Mouse (Mus musculus) left cerebral cortex, adult 2 months (tissue): ENCODE data around the gene Emilin1. TPM values are rescaled to one million over a fixed set of nuclear protein-coding genes. Genes with fewer than 3 reads are reported as not detected.
A peak's percentile ranks its signal among the peaks of the same experiment; 100 is the strongest.

Experiments
- DNase-seq, 2 experiments: peaks; one replicate each; pipeline ENCODE4 v3.0.0; 2021 to 2022; ENCODE audit warnings: low spot score in 2 of 2, mixed read lengths in 1 of 2; ENCODE audit errors: extremely low spot score in 1 of 2
- H3K27ac ChIP-seq: fragments of 200-600 bp; 2 replicates; pipeline ENCODE4 v1.8.1; 2022
- H3K4me3 ChIP-seq: fragments of 200-600 bp; 2 replicates; pipeline ENCODE4 v1.8.1; 2022
- CTCF ChIP-seq: fragments of 200-600 bp; IDR thresholded peaks from 2 replicates; pipeline ENCODE4 v1.8.1; 2022; ENCODE audit warnings: antibody characterized with exemption, mild to moderate bottlenecking, moderate library complexity
- intact Hi-C: fragments of 180-260 bp; cut with DNase I; formaldehyde crosslinking; loops from one replicate; pipeline ENCODE4 v1.15.1; 2025
- total RNA-seq, 2 experiments: library from RNA; stranded (reverse); gene quantifications; 2 replicates each; pipeline ENCODE4 v1.2.3; 2021

The Emilin1 gene
- total RNA-seq, 2 experiments from 2014 or later, result 3.0 to 3.3 TPM

DNA sequence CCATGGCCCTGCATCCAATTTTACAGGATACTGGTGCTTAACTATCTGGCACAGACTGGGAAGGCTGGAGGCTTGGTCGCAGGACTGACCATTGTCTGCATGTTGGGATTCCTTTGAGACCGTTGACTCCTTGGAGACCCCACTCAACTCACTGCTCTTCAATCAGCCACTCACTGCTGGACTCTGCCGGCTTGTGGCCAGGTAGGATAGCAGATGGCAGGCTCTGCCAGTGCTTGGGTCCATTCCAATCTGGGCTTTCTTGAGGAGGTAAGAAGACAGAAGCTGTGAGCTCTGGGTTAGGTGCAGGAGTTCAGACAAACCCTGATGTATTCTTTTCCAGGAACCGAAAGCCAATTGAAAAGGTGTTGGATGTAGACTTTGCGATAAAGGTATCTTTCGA, 40.9 kb downstream of the Emilin1 start:
- no peak overlapping the region for H3K4me3 ChIP-seq
- intact Hi-C loops, result no loop called here
- no peak overlapping the region for H3K27ac ChIP-seq
- DNase-seq, result no peak
- no peak for TF ChIP-seq CTCF

DNA sequence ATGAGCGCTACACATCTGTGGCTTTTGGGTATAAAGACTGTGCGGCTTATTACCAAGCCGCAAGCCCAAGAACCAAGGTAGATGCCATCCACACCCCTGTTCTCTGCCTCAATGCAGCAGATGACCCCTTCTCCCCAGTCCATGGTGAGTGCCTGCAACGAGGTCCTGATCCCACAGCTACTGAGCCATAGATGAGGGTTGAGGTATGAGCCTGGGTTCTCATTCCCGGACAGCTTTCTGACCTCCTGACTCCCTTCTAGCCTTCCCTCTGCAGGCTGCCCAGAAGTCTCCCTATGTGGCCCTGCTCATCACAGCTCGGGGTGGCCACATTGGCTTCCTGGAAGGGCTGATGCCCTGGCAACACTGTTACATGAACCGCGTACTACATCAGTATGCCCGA, 41.4 kb downstream of the Emilin1 start:
- intact Hi-C loops, result no loop called here
- H3K4me3 ChIP-seq, result no peak overlapping the region
- DNase-seq, result no peak
- no peak for TF ChIP-seq CTCF
- no peak overlapping the region for H3K27ac ChIP-seq

DNA sequence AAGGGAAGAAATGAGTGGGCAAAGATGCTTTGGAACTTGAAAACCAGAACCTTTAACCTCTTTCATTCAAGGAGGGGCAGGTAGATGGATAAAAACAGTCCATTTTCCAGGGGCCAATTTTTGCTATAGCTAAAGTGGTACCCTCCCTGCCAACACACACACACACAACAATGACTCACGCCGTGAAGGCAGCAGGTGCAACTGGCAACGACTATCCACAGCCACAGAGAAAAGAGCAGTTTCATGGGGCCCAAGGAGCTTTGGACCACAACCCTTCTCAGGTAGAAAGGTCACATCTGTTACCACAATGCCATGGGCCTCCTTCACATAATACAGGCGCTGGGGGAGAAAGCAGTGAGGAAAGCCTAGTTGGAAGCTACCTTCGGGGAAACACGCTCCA, 42.5 kb downstream of the Emilin1 start:
- DNase-seq, result no peak
- intact Hi-C loops, result no loop called here
- no peak overlapping the region for H3K27ac ChIP-seq
- TF ChIP-seq CTCF, result no peak
- H3K4me3 ChIP-seq, result no peak overlapping the region

DNA sequence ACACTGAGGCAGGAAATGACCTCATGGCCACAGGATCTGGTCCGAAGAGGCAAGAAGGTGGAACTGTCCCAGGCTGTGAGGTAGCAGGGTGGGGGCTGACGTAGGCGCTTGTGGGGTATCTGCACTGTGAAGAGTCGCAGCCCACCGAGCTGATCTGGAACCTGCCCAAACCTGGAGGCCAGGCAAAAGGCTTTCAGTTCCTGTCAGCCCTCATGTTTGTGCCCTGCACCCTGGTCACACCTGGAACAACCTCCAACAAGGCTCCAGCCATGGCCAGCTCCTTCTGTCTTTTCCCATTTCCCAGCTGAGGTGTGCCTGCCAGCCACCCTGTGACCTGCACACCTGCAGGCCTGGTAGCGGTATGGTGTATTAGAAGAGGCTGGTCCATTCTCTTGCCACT, 44.7 kb downstream of the Emilin1 start:
- Histone ChIP-seq H3K4me3 (no peak overlapping the region; the same call in 1 of the 2 replicates), H3K27ac (no peak overlapping the region)
- no peak for DNase-seq
- no peak for TF ChIP-seq CTCF
- intact Hi-C loops, result no loop called here

DNA sequence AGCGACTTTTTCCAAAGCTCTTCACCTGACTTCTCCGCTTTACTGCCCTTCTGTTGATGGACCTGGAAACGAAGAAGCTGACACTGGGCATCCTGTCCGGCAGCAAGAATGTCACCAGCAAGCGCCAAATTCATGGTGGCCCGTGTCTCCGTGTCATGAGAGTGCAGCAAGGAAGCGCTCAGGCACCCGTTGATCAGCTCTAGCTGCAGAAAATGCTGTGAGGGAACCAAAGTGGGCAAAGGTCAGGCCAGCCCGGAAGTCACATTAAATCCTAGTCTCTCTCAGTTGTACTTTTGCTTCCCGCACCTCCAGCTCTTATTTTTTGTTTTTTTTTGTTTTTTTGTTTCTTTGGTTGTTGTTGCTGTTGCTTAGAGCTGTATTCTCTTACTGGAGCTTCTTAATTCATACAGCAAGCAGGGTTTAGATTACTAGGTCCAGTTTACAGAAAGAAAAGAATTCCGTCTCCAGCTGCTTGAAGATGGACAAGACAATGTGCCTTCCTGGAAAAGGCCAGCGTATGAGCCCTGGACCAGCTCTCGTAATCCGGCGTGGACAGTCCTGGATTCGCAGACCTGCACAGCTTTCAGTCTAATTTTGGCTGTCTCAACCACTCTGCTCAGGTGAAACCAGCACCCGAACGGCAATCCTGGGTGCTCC, 46.1 kb downstream of the Emilin1 start:
- intact Hi-C loops, result no loop called here
- Histone ChIP-seq H3K4me3 (peak overlapping the region; percentile 97), H3K27ac (peak overlapping the region; percentile 93)
- TF ChIP-seq CTCF, result no peak
- DNase-seq, result no peak

DNA sequence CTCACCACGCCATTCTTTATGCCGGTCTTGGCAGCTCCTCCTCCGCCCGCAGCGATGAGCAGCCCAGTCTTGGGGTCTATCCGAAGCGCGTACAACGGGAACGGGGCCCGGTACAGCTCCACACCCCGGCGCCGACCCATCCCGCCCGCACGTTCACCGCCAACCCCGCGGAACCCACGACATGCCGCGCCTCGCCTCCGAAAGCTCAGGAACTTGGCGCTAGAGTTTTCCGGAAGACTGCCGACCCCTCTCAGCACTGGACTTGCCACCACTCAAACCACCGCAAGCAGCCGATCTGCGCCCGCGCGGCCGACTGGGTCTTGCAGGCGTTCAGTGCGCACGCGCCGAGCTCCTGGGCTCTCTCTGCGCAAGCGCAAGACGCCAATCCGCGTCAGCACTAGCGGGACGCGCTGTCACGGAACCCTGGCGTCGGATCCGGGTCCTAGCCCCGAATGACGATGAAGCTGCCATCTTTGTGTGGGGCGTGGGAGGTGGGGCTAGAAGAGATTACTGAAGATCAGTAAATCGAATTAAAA, 46.8 kb downstream of the Emilin1 start, which contains the start of gene Preb:
Gene Preb (minus strand): TSS at position 396 of the 536 bp plus-strand sequence.
- DNase-seq, result peak; percentile 99 to 100
- peak within 1 kb of the TSS; percentile 93 for H3K27ac ChIP-seq
- intact Hi-C loops, result loop anchor here (2.0 kb wide), 1 partner anchor 89 kb away; the partner anchor contains the start of genes Atraid and Slc5a6
- peak within 1 kb of the TSS; percentile 97 for H3K4me3 ChIP-seq
- TF ChIP-seq CTCF, result peak; percentile 14; the same call in 1 of the 2 replicates

DNA sequence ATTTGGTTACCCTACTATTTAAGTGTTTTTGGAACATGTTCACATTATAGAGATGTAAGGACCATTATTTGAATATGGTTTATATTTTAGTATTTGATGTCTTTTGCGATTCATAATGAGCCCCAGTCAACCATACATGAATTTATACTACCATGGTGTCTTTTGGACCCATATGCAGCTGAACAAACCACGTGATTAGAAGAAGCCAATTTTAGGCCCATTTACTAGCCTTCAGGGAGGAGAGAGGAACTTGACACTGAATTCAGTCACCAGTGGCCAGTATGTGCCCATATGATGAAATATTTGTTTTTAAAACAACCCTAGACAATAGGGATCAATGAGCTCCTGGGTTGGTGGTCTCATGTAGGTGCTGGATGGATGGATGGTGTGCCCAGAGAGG, 47.6 kb downstream of the Emilin1 start:
- intact Hi-C loops, result loop anchor here (2.0 kb wide), 1 partner anchor 88 kb away; the partner anchor contains the start of genes Atraid and Slc5a6
- DNase-seq, result no peak
- no peak for TF ChIP-seq CTCF
- peak overlapping the region; percentile 74 for H3K27ac ChIP-seq
- no peak overlapping the region; the same call in 1 of the 2 replicates for H3K4me3 ChIP-seq

DNA sequence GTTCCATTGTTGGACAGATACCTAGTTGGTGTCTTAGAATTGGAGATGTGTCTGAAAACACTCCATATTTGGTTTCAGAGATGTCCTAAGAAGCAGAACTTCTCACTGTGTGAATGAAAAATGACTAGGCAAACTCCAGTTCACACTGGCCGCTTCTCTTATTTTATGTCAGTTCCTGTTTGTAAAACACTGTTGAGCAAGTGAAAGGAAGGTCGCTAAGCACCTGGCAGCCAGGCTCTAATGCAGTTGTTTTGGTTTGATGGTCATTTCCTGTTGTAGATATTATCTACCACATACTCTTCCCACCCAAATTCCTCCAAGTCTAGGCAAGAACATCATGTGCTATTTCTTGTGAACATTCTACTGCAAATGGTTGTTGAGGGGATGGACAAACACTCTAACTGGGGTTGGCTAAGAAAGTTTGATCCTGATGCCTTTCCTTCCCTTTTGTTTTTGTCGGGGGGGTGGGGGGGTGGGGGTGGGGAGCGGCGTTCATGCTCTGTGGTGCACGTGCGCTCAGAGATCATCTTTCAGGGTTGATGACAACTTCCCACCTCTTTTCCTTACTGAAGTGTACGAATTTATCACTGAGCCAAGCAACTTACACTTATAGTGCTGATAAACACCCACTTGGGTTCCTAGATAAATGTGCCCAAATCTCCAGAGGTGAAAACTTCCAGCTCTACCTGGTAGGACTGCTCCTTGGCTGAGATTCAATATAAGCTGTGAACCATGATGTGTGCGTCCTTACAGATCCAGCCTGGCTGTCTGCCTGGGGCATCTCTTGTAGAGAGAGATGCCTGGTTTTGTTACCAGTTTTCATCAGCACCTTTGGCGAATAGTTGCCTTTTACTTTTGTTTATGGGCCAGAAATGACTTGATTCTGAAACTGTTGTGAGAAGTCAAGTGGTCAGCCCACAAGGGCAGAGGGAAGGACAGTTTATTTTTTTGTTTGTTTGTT, 48.6 kb downstream of the Emilin1 start:
- Histone ChIP-seq H3K27ac (no peak overlapping the region), H3K4me3 (no peak overlapping the region)
- intact Hi-C loops, result loop anchor here (2.0 kb wide), 1 partner anchor 87 kb away; the partner anchor contains the start of genes Atraid and Slc5a6
- no peak for DNase-seq
- no peak for TF ChIP-seq CTCF

DNA sequence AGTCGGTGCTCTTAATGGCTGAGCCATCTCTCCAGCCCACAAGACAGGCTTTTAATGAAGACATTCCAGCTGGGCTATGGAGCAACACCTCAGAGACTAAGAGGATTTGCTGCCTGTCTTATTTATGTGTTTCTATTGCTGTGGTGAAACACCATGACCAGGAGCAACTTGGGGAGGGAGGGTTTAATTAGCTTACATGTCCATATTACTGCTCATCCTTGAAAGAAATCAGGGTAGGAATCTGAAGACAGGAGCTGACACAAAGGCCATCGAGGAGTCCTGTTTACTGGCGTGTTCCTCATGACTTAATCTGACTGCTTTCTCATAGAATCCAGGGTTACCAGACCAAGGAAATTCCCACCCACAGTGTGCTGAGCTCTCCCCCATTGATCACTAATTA, 50.7 kb downstream of the Emilin1 start:
- TF ChIP-seq CTCF, result no peak
- no peak overlapping the region for H3K27ac ChIP-seq
- intact Hi-C loops, result no loop called here
- DNase-seq, result no peak
- no peak overlapping the region for H3K4me3 ChIP-seq

DNA sequence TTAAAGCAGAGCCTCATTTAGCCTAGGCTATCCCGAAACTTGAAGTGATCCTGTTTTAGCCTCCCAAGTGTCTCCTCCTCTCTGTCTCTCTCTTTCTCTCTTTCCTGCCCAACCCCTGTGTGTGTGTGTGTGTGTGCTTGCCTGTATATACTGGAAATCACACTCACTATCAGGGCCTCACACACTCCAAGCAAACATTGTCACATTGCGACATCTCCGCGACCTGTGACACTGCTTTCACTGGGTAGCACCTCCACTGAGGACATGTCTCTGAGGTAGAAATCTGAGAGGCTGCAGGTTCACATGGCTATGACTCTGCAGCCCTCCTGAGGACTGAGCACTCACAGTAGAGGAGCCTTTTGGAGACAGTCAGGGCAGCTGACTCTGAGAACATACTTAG, 53.0 kb downstream of the Emilin1 start:
- H3K27ac ChIP-seq, result no peak overlapping the region
- no peak for TF ChIP-seq CTCF
- DNase-seq, result no peak
- no peak overlapping the region for H3K4me3 ChIP-seq
- intact Hi-C loops, result no loop called here

DNA sequence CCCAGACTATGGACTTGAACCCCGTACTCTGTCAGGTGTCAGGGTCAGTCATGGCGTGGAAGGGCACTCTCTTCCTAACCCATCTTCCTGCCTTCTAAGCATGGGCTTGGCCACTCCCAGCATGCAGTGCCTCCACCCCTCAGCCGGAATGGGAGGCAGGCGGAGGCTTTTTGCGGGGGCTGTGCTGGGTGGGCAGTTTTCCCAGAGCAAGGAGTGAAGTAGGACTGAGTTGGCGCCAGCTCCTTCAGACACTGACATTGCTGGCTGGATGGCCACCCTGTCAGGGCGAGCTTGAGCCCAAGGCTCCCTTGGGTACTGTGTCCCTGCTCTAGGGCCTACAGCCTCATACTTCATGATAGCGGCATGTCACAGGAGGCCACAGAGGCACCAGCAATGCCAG, 55.2 kb downstream of the Emilin1 start, which contains the start of gene Tcf23:
Gene Tcf23 (plus strand): TSS at position 247 of the 400 bp plus-strand sequence.
- H3K27ac ChIP-seq, result no peak within 1 kb of the TSS
- TF ChIP-seq CTCF, result no peak
- intact Hi-C loops, result no loop called here
- no peak within 1 kb of the TSS for H3K4me3 ChIP-seq
- no peak for DNase-seq

DNA sequence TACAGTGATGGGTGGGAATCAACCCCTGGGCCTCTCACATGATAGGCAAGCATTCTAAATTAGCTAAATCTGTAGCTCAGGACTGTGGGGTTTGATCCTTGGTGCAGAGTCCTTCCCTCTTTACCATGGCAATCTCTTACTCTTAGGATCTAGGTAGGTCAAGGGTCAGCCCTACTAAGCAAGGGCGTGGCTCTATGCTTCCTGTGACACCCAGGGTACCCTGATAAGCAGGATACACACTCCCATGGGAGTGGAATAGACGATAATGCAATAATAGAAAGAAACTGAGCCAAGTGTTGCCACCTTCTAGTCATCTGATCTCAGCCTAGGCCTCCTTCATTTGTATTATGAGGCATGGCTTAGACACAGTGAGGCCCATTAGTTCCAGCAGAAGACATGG, 56.2 kb downstream of the Emilin1 start:
- H3K27ac ChIP-seq, result no peak overlapping the region
- intact Hi-C loops, result no loop called here
- TF ChIP-seq CTCF, result no peak
- no peak overlapping the region for H3K4me3 ChIP-seq
- DNase-seq, result no peak

Other genes starting within 250 kb of the Emilin1 start
- gene Cenpa, start 246.6 kb upstream of the Emilin1 start, total RNA-seq, result 1 to 10 TPM; 5.5 to 6.2 TPM
- 10 to 100 TPM; 21.2 to 27.3 TPM for gene Dpysl5, start 201.8 kb upstream of the Emilin1 start, total RNA-seq
- 100 to 1,000 TPM; 219 to 236 TPM for gene Mapre3, start 98.8 kb upstream of the Emilin1 start, total RNA-seq
- 10 to 100 TPM; 64.2 to 71.0 TPM for gene Tmem214, start 45.4 kb upstream of the Emilin1 start, total RNA-seq
- 10 to 100 TPM; 17.2 to 17.8 TPM for gene Agbl5, start 24.7 kb upstream of the Emilin1 start, total RNA-seq
- 100 to 1,000 TPM in 1 of 2 experiments, 10 to 100 TPM in 1; 91.9 to 106 TPM for gene Ost4, start 5.6 kb upstream of the Emilin1 start, total RNA-seq
- 10 to 100 TPM; 15.3 to 19.3 TPM for gene Khk, start 8.0 kb downstream of the Emilin1 start, total RNA-seq
- gene Cgref1, start 32.2 kb downstream of the Emilin1 start, total RNA-seq, result 10 to 100 TPM; 24.2 to 26.0 TPM
- 100 to 1,000 TPM; 129 to 134 TPM for gene Preb, start 47.0 kb downstream of the Emilin1 start, total RNA-seq
- under 1 TPM; 0.12 to 0.23 TPM for gene Tcf23, start 55.3 kb downstream of the Emilin1 start, total RNA-seq
- gene Atraid, start 134.9 kb downstream of the Emilin1 start, total RNA-seq, result 10 to 100 TPM; 67.1 to 68.9 TPM
- 10 to 100 TPM; 16.7 to 19.3 TPM for gene Slc5a6, start 135.5 kb downstream of the Emilin1 start, total RNA-seq
- 10 to 100 TPM; 23.4 to 27.6 TPM for gene Cad, start 141.4 kb downstream of the Emilin1 start, total RNA-seq
- gene Dnajc5g, start 192.9 kb downstream of the Emilin1 start, total RNA-seq, result not detected
- gene Slc30a3, start 194.8 kb downstream of the Emilin1 start, total RNA-seq, result 100 to 1,000 TPM; 162 to 184 TPM
- gene Trim54, start 203.3 kb downstream of the Emilin1 start, total RNA-seq, result 1 to 10 TPM; 2.0 to 2.2 TPM
- gene Ucn, start 225.4 kb downstream of the Emilin1 start, total RNA-seq, result 1 to 10 TPM; 1.3 to 1.8 TPM
- gene Mpv17, start 240.8 kb downstream of the Emilin1 start, total RNA-seq, result 10 to 100 TPM; 47.8 to 49.2 TPM